Mouse (Mus musculus) spleen, adult 2 months (tissue): Measurements from ENCODE around the gene Adarb1.

Source experiments
- CTCF ChIP-seq: fragments of 200-500 bp; IDR thresholded peaks from 2 replicates; pipeline ENCODE4 v1.5.1; 2011; ENCODE audit warnings: mild to moderate bottlenecking, inconsistent platforms; ENCODE audit not compliant: insufficient read depth, insufficient read length, insufficient replicate concordance; ENCODE audit errors: extremely low read depth
- POLR2A ChIP-seq: fragments of 200-500 bp; IDR thresholded peaks from 2 replicates; pipeline ENCODE4 v1.6.1; 2011; ENCODE audit warnings: low read depth, low read length, inconsistent platforms

GRCm38 (mm10) chr10:77260166-77260875, 157.7 kb downstream of the Adarb1 start:
- TF ChIP-seq CTCF: no peak
- no peak for TF ChIP-seq POLR2A
